Mouse (Mus musculus): ENCODE results near the gene Slc44a3.

- no peak for TF ChIP-seq CHD2 (IDR thresholded peaks at IDR 0.05; ENCODE audit: low read depth, low read length)
- TF ChIP-seq ZNF384 (IDR thresholded peaks at IDR 0.05; ENCODE audit: low read depth, low read length) = no peak
- TF ChIP-seq MAFK (IDR thresholded peaks at IDR 0.05; ENCODE audit: insufficient read depth, low read depth, low read length) = no peak
- no peak for TF ChIP-seq HCFC1 (IDR thresholded peaks at IDR 0.05; ENCODE audit: borderline replicate concordance, insufficient read depth, low read length)
- TF ChIP-seq ZC3H11A (IDR thresholded peaks at IDR 0.05; ENCODE audit: borderline replicate concordance, low read depth, low read length) = no peak
Measured at GRCm38 (mm10) chr3:121411450-121411849, 120.8 kb downstream of the Slc44a3 start.
